Mouse (Mus musculus) common myeloid progenitor, adult 5-6 weeks (primary cell): ENCODE results near the gene Tubd1. TPM values are rescaled to one million over a fixed set of nuclear protein-coding genes. Genes with fewer than 3 reads are reported as not detected.
"Not testable (repeated sequence)": the region's sequence is repeated elsewhere in the genome, so short reads cannot be mapped to it uniquely, and the experiment has no call there.

Source experiments
- ATAC-seq: replicated peaks from 2 replicates; pipeline ENCODE4 v1.8.0; 2016; ENCODE audit warnings: low read depth, mild to moderate bottlenecking, moderate TSS enrichment, inconsistent platforms; ENCODE audit not compliant: poor library complexity, severe bottlenecking
- total RNA-seq: library from RNA; stranded (forward); fragments of 200-1000, 187-1606 nt; gene quantifications from 2 replicates; pipeline ENCODE4 v1.2.3, GENCODE M21; 2017

Tubd1 gene
- total RNA-seq, result 12.1 and 15.2 TPM in 2 replicates

DNA sequence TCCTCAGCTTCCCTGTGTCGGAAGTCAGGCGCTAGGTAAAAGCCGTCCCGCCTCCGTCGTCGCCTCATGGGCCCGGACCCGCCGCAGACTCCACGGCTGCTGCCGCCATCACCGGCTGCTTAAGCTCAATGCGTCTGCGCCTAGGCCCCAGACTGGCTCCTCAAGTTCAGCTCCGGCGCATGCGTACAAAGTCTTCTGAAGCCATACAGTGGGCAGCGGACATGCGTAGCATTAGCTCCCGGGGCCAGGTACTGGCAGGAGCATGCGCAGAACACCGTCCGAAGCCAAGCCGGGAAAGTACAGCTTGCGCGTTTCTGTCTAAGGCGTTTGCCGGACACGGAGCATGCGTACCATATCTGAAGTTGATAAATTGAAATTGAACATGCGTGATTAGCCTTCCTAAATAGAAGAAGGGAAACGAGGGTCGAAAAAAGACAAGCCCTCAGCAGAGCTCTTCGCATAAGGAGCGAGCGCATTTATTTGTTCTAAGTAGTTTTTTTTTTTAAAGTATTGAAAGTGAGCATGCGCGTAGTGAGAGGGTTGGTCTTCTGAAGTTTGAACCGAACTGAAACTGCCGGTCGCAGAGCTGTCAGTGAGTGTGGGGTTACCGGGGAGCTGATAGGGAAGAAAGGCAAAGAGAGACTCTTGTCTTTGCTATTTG is at the start of gene Tubd1, which contains the start of gene Rps6kb1:
Gene Tubd1 (plus strand): TSS at position 353 of the 661 bp plus-strand sequence.
Gene Rps6kb1 (minus strand): TSS at position 167 of the 661 bp plus-strand sequence.
- ATAC-seq, result peak; percentile 94

DNA sequence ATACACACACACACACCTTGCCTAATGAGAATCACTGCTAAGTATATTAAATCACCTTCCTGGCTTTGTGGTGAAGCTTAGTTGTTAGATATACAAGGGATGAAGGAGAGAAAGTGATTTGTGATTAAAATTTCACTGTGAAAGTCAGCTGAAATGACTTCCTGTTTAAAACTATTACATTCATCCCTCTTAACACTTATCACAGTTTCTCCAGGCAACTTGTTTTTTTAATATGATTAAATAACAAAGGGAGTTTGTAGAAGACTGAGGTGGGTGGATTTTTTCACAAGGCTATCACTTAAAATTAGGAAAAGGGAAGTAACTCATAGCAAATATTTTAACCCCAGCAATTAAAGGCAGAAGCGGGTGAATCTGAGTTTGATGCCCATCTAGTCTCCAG is 47.4 kb upstream of the Tubd1 start:
- ATAC-seq, result no peak

GRCm38 (mm10) chr11:86497908-86498307 is 46.9 kb upstream of the Tubd1 start:
- ATAC-seq, result no peak

- ATAC-seq, result no peak
Observed at GRCm38 (mm10) chr11:86500795-86501194, 44.0 kb upstream of the Tubd1 start.

- no peak for ATAC-seq
Observed at GRCm38 (mm10) chr11:86503121-86503520, 41.7 kb upstream of the Tubd1 start.

DNA sequence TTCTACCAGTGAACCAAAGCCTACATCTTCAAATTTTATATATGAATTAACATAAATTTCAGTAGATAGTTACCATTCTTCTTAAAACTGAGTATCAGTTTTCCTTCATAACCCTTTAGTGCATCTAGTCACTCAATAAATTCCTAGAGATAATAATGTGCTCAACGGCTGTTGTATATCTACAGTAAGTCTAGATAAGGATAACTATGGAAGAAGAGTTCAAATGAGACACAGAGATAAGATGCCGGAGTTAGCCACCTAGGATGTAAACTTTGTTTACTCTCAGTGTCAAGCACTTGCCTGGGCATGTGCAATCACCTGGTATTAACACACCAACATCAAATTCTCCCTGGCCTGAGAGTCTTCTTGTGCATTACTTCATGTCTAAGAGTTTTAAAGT is 37.5 kb upstream of the Tubd1 start:
- ATAC-seq, result no peak

DNA sequence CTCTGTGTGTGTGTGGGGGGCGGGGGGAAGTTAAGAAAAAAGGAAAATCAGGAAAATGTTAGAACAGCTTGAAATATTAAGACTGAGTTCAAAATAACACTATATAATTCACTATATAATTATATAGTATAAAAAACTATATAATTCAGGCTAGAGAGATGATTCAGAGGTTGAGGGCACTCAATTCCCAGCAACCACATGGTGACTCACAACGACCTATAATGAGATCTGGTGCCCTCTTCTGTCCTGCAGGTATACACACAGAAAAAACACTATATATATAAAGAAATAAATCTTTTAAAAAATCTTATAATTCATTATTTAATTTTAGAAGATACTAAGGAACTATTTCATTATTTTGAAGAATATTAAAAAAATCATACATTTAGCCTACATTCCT is 36.8 kb upstream of the Tubd1 start:
- no peak for ATAC-seq

DNA sequence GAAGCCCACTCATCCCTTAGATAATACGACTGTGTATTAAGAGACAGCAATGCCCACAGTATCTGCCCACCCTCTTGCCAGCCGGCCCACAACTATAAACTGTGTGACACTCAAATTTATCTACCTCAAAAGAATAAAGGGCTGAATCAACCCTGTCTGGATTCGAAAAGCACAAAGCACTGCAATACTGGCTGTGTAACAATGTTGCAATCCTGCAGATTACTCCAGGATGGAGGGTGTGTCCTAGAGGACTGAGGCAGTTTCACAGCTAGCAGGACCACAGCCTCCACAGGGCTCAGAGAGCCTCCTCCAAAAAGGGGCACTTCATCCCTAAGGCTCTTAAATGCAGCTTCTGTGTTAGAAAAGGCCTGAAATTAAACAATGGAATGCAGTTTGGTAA is 28.2 kb upstream of the Tubd1 start:
- ATAC-seq, result no peak

DNA sequence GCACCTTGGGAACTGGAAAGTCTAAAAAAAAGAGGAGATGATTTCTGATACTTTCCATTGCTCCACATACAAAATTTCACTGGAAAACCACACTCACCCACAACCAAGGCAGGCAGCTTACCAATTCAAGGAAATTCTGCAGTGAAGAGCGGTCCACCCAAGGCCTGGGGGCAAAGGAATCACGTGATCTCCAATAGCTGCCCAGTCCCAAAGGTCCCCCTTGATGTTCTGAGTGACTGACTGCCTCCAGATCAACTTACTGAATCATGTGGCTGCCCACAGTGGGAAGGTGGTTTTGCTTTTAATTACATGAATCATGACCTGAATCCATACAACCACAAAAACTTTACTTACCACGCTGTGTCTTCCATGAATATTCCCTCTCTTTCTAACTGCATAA is 27.6 kb upstream of the Tubd1 start:
- no peak for ATAC-seq

- no peak for ATAC-seq
Observed at GRCm38 (mm10) chr11:86519751-86520150, 25.0 kb upstream of the Tubd1 start.

- ATAC-seq, result no peak
Observed at GRCm38 (mm10) chr11:86527528-86527927, 17.3 kb upstream of the Tubd1 start.

DNA sequence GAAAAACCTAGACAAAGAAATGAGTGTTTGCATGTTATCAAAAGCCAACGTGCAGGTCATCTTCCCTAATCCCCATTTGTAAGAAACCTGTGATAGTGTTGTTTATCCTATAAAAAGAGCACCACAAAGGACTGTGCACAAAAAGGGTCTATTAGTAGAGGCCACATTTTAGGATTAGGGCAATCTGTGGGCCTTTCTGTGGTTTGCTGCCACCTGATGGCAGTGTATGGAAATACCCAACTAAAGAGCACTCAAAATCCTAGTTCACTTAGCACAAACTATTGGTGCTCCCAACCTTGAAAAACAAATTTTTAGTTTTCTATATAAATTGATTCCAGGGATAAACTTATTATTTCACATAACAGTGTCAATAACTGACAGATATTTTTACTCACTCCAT is 12.0 kb upstream of the Tubd1 start:
- peak; percentile 76 for ATAC-seq

DNA sequence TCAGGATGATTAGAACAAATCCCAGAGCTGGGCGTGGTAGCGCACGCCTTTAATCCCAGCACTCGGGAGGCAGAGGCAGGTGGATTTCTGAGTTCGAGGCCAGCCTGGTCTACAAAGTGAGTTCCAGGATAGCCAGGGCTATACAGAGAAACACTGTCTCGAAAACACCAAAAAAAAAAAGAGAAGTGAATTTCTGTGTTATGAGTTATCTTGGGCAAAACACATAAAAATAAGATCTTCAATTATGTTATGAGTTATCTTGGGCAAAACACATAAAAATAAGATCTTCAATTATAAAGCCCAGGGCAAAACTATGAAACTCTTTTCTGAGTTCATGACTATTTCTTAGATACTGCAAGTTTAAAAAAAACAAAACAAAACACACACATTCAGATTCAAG is 11.5 kb upstream of the Tubd1 start:
- not testable (repeated sequence) for ATAC-seq

- ATAC-seq, result no peak
Observed at GRCm38 (mm10) chr11:86534201-86534910, 10.4 kb upstream of the Tubd1 start.

- no peak for ATAC-seq
Observed at GRCm38 (mm10) chr11:86538786-86539185, 6.0 kb upstream of the Tubd1 start.

GRCm38 (mm10) chr11:86539716-86540475 is 4.9 kb upstream of the Tubd1 start:
- ATAC-seq, result no peak

DNA sequence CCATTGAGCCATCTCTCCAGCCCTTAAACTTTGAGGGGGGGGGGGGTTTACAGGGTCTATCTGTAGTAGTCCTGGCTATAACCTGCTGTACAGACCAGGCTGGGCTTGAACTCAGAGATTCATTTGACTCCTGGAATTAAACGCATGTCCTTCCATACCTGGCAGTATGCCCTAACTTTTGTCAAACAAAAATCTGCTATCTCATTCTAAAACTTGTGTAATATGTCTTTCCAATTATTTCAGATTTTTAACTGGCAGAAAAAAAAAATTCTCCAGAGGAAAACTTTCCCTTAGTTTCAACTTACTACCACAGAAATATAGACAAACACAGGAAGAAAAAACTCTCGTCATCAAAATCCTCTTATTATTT is 4.3 kb upstream of the Tubd1 start:
- no peak for ATAC-seq

DNA sequence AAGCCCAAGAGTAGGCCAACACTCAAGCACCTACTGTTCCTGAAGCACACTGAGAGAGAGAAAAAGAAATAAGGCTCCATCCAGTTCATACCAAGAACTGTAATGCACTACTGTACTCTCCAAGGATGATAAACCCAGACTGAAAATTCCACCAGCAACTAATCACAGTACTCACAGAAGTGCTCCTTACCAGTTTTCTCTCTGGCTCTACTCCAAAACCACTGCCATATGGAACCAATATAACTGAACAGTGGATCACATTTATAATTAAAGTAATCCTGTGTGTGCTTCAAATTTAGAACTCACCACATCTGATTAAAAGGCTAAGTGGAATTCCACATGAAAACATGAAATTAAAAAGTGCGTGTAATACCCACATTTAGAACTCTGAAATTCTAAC is 1.9 kb upstream of the Tubd1 start:
- ATAC-seq, result no peak

GRCm38 (mm10) chr11:86543960-86544638 is 692 bp upstream of the Tubd1 start:
- no peak for ATAC-seq

DNA sequence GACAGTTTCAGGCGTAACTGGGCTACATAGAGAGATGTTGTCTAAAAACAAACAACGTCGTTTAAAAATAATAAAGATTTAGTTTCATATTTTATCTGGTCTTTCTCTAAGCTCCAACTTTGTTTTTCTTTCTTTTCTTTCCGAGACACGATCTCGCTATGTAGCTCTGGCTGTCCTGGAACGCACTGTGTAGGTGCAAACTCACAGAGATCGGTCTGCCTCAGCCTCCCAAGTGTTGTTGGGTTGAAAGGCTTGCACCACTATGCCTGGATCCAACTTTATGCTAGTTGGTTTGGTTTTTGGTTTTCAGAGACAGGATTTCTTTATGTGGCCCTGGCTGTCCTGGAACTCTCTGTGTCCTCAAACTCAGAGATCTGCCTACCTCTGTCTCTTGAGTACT is 765 bp downstream of the Tubd1 start:
- no peak for ATAC-seq

DNA sequence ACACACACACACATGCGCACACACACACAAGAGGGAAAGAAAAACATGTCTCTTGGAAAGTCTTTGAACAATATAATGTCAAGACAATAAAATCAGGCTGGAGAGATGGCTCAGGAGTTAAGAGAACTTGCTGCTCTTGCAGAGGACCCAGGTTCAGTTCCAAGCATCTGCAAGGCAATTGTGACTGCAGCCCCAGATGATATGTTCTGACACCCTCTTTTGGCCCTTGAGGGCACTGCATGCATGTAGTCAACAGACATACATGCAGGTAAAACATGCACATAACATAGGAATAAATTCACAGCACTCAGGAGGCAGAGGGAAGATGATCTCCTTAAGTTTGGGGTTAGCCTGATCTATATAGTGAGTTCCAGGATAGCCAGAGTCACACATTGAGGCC is 2.6 kb downstream of the Tubd1 start:
- no peak for ATAC-seq
